Mouse (Mus musculus): Measurements from ENCODE around the gene Prkn. TPM values are rescaled to one million over a fixed set of nuclear protein-coding genes. Genes with fewer than 3 reads are reported as not detected.

The Prkn gene
- total and polyA plus RNA-seq, 3 experiments = 0.86 to 5.7 (median 2.3) TPM

DNA sequence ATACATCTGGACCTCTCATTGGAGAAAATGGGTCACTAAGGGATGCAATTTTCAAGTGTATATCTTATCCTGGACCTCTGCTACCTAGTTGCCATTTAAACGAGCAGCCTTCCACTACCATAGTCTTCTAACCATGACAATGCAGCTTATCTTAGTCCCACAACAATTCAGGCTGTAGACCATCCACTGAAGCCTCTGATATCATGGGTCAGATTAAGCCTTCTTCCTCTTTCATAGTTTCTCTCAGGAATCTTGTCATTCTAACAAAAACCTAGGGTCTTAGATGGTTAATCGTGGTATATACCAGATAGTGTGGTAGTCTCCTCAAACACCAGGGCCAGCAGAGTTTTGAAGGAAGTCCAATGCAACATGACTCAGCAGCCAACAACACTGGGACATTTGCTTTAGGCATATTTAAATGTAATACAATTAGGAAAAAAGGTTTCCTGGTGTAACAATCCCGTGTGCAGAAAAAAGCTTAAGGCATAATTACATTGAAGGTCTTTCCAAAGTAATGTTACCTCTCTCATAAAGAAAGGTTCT is 61.6 kb downstream of the Prkn start:
- H3K36me3 ChIP-seq (replicated peaks) = no peaks in the 10 kb centered on the region
- ATAC-seq (ENCODE audit: extremely low read depth, insufficient number of reproducible peaks, low FRiP score, poor library complexity, severe bottlenecking) = no peak
- H3K4me3 ChIP-seq (ENCODE audit: low read depth, low read length) = no peak overlapping the region
- DNase-seq (ENCODE audit: low spot score) = no peak
- no peaks in the 10 kb centered on the region for H3K27me3 ChIP-seq (ENCODE audit: insufficient read depth, low read length)
- no peaks in the 10 kb centered on the region for H3K9me3 ChIP-seq (replicated peaks)
- no peak for TF ChIP-seq GATA2 (IDR thresholded peaks at IDR 0.05; ENCODE audit: borderline replicate concordance, low read depth, low read length)
- no peak for TF ChIP-seq GATA1 (IDR thresholded peaks at IDR 0.05; ENCODE audit: borderline replicate concordance, low read length)
- TF ChIP-seq TAL1 (conservative IDR thresholded peaks at IDR 0.05; ENCODE audit: low read depth, low read length) = no peak
- no peak for TF ChIP-seq POLR2AphosphoS5 (IDR thresholded peaks at IDR 0.05; ENCODE audit: insufficient replicate concordance, low read depth, low read length)
- TF ChIP-seq CTCF (IDR thresholded peaks at IDR 0.05; ENCODE audit: low read depth, low read length) = no peak
- H3K4me1 ChIP-seq (ENCODE audit: insufficient read depth, low read depth, low read length) = no peaks in the 10 kb centered on the region

DNA sequence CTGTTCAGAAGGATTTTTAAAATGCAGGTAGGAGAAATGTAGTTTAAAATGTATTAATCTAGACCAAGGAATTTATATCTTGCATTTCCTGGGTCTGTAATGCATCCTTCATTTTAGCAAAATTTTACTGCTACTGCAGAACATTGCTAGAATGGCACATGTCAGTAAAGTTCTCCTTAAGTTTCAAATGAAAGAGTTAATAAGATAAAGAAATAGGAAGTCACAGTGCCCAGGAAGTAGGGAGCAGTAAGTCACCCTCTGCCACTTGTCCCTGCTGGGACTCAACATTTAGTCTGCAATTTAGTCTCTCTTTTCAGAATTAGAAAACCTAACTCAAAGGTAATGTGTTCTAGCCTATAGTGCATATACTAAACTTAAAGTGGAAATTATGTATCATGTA is 96.5 kb downstream of the Prkn start:
- ATAC-seq (ENCODE audit: extremely low read depth, insufficient number of reproducible peaks, low FRiP score, poor library complexity, severe bottlenecking) (no peak), DNase-seq (ENCODE audit: low spot score) (no peak)
- TF ChIP-seq GATA2 (IDR thresholded peaks at IDR 0.05; ENCODE audit: borderline replicate concordance, low read depth, low read length) (no peak), POLR2AphosphoS5 (IDR thresholded peaks at IDR 0.05; ENCODE audit: insufficient replicate concordance, low read depth, low read length) (no peak), GATA1 (IDR thresholded peaks at IDR 0.05; ENCODE audit: borderline replicate concordance, low read length) (no peak), CTCF (IDR thresholded peaks at IDR 0.05; ENCODE audit: low read depth, low read length) (no peak), TAL1 (conservative IDR thresholded peaks at IDR 0.05; ENCODE audit: low read depth, low read length) (no peak)
- Histone ChIP-seq H3K4me1 (ENCODE audit: insufficient read depth, low read depth, low read length) (no peaks in the 10 kb centered on the region), H3K4me3 (ENCODE audit: low read depth, low read length) (no peak overlapping the region), H3K27me3 (ENCODE audit: insufficient read depth, low read length) (0 out of 2 replicates have a peak, but pooled peaks cover 3% of the 10 kb centered on the region), H3K36me3 (replicated peaks) (no peaks in the 10 kb centered on the region), H3K9me3 (replicated peaks) (no peaks in the 10 kb centered on the region)

DNA sequence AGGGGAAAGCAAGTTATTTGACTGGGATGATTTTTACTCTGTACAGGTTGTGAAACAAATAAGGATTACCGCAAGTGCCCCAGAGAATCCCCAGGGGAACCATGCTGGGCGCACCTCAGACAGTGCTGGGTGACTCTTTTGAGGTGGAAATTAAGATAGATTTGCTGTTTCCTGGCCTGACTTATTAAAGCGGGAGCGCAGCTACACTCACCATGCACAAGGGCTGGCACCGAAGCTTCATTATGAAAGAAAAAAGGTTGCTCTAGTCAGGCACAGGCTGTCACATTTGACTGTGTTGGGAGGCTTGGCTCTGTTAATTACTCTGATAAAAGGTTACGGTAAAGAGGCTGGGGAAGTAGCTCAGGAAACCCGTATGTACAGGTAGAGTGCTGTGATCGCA is 97.7 kb downstream of the Prkn start:
- TF ChIP-seq TAL1 (conservative IDR thresholded peaks at IDR 0.05; ENCODE audit: low read depth, low read length) (no peak), GATA1 (IDR thresholded peaks at IDR 0.05; ENCODE audit: borderline replicate concordance, low read length) (no peak), GATA2 (IDR thresholded peaks at IDR 0.05; ENCODE audit: borderline replicate concordance, low read depth, low read length) (no peak), POLR2AphosphoS5 (IDR thresholded peaks at IDR 0.05; ENCODE audit: insufficient replicate concordance, low read depth, low read length) (no peak), CTCF (IDR thresholded peaks at IDR 0.05; ENCODE audit: low read depth, low read length) (no peak)
- DNase-seq (ENCODE audit: low spot score) (no peak), ATAC-seq (ENCODE audit: extremely low read depth, insufficient number of reproducible peaks, low FRiP score, poor library complexity, severe bottlenecking) (no peak)
- H3K4me1 ChIP-seq (ENCODE audit: insufficient read depth, low read depth, low read length) = no peaks in the 10 kb centered on the region
- no peaks in the 10 kb centered on the region for H3K36me3 ChIP-seq (replicated peaks)
- H3K9me3 ChIP-seq (replicated peaks) = no peaks in the 10 kb centered on the region
- H3K27me3 ChIP-seq (ENCODE audit: insufficient read depth, low read length) = 0 out of 2 replicates have a peak, but pooled peaks cover 3% of the 10 kb centered on the region
- no peak overlapping the region for H3K4me3 ChIP-seq (ENCODE audit: low read depth, low read length)

GRCm38 (mm10) chr17:10938755-10939154 is 98.6 kb downstream of the Prkn start:
- Histone ChIP-seq H3K27me3 (ENCODE audit: insufficient read depth, low read length) (0 out of 2 replicates have a peak, but pooled peaks cover 3% of the 10 kb centered on the region), H3K4me3 (ENCODE audit: low read depth, low read length) (no peak overlapping the region)
- TF ChIP-seq GATA2 (IDR thresholded peaks at IDR 0.05; ENCODE audit: borderline replicate concordance, low read depth, low read length) = no peak
- no peak for TF ChIP-seq POLR2AphosphoS5 (IDR thresholded peaks at IDR 0.05; ENCODE audit: insufficient replicate concordance, low read depth, low read length)
- TF ChIP-seq CTCF (IDR thresholded peaks at IDR 0.05; ENCODE audit: low read depth, low read length) = no peak
- no peak for TF ChIP-seq TAL1 (conservative IDR thresholded peaks at IDR 0.05; ENCODE audit: low read depth, low read length)
- no peak for TF ChIP-seq GATA1 (IDR thresholded peaks at IDR 0.05; ENCODE audit: borderline replicate concordance, low read length)

DNA sequence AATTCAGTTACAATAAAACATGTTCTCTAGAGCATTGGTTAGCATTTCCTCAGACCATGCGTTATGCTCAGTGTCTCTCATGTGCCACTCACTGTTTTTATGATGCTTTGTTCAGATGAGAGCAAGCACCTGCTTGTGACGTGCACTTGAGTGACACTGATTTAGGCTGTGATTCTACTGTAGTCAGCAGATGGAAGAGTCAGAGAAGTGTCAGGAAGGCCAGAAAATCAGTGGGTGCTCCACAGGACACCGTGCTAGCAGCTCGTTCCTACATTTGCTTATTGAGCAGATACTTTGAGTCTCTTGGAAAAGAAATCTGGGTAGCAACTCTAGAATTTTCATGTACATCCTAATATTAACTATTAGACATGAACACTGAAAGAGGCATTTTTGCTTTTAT is 106.4 kb downstream of the Prkn start:
- TF ChIP-seq GATA1 (IDR thresholded peaks at IDR 0.05; ENCODE audit: borderline replicate concordance, low read length) (no peak), CTCF (IDR thresholded peaks at IDR 0.05; ENCODE audit: low read depth, low read length) (no peak), GATA2 (IDR thresholded peaks at IDR 0.05; ENCODE audit: borderline replicate concordance, low read depth, low read length) (no peak), TAL1 (conservative IDR thresholded peaks at IDR 0.05; ENCODE audit: low read depth, low read length) (no peak), POLR2AphosphoS5 (IDR thresholded peaks at IDR 0.05; ENCODE audit: insufficient replicate concordance, low read depth, low read length) (no peak)
- Histone ChIP-seq H3K4me3 (ENCODE audit: low read depth, low read length) (no peak overlapping the region), H3K4me1 (ENCODE audit: insufficient read depth, low read depth, low read length) (no peaks in the 10 kb centered on the region), H3K27me3 (ENCODE audit: insufficient read depth, low read length) (0 out of 2 replicates have a peak, but pooled peaks cover 3% of the 10 kb centered on the region), H3K9me3 (replicated peaks) (no peaks in the 10 kb centered on the region), H3K36me3 (replicated peaks) (no peaks in the 10 kb centered on the region)
- ATAC-seq (ENCODE audit: extremely low read depth, insufficient number of reproducible peaks, low FRiP score, poor library complexity, severe bottlenecking) (no peak), DNase-seq (ENCODE audit: low spot score) (no peak)

More at GRCm38 (mm10) chr17:10938755-10939154, 98.6 kb downstream of the Prkn start:
- Histone ChIP-seq H3K36me3 (replicated peaks) (no peaks in the 10 kb centered on the region), H3K9me3 (replicated peaks) (no peaks in the 10 kb centered on the region), H3K4me1 (ENCODE audit: insufficient read depth, low read depth, low read length) (no peaks in the 10 kb centered on the region)
- ATAC-seq (ENCODE audit: extremely low read depth, insufficient number of reproducible peaks, low FRiP score, poor library complexity, severe bottlenecking) (no peak), DNase-seq (ENCODE audit: low spot score) (no peak)

DNA sequence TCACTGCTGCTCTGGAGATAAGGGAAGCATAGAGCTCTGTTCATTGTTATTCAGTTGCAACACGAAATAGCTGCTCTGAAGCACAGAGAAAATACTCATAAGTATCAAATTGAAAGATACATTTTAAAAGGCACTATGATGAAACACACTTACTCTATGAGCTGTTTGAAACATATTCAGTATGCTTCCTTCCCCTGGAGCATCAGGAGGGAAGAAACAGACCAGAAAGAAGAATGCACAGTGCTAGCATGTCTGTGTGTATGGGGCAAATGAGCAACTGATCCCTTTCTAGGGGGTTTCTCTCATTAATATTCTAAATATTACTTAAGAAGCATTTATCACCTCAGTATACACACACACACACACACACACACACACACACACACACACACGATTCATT is 107.4 kb downstream of the Prkn start:
- Histone ChIP-seq H3K9me3 (replicated peaks) (no peaks in the 10 kb centered on the region), H3K36me3 (replicated peaks) (no peaks in the 10 kb centered on the region), H3K4me1 (ENCODE audit: insufficient read depth, low read depth, low read length) (no peaks in the 10 kb centered on the region), H3K27me3 (ENCODE audit: insufficient read depth, low read length) (0 out of 2 replicates have a peak, but pooled peaks cover 3% of the 10 kb centered on the region), H3K4me3 (ENCODE audit: low read depth, low read length) (no peak overlapping the region)
- ATAC-seq (ENCODE audit: extremely low read depth, insufficient number of reproducible peaks, low FRiP score, poor library complexity, severe bottlenecking) (no peak), DNase-seq (ENCODE audit: low spot score) (no peak)
- no peak for TF ChIP-seq POLR2AphosphoS5 (IDR thresholded peaks at IDR 0.05; ENCODE audit: insufficient replicate concordance, low read depth, low read length)

Data from G1E (cell line).